Mouse (Mus musculus) forebrain, embryonic 11.5 days (tissue): ENCODE measurements at regions not wholly inside any gene's neighbourhood (a gene's known extent, or its start where the extent isn't known, plus 50 kb on each side); places are given as distances from the start of the nearest gene placed in this dataset.

Experiments used
- ATAC-seq: fragments of 200-750 bp; cut with Nextera tagmentation; replicated peaks from 2 replicates; pipeline ENCODE4 v1.8.0; 2017; ENCODE audit warnings: moderate TSS enrichment; ENCODE audit not compliant: low FRiP score
- DNase-seq: peaks from one replicate; pipeline ENCODE4 v3.0.0-alpha.2; 2017; ENCODE audit warnings: low spot score
- H3K27ac ChIP-seq: fragments of 300-500 bp; sonication (generic); 2 replicates; pipeline ENCODE4 v1.5.1; 2014; ENCODE audit warnings: low read depth, low read length
- H3K27me3 ChIP-seq: fragments of 300-500 bp; sonication (generic); 2 replicates; pipeline ENCODE4 v1.6.1; 2014; ENCODE audit warnings: mild to moderate bottlenecking, low read length, mixed read lengths; ENCODE audit not compliant: control insufficient read depth, insufficient read depth
- H3K36me3 ChIP-seq: fragments of 300-500 bp; sonication (generic); 2 replicates; pipeline ENCODE4 v1.6.1; 2014; ENCODE audit warnings: mild to moderate bottlenecking, low read length, moderate library complexity, mixed read lengths; ENCODE audit not compliant: control insufficient read depth, insufficient read depth
- H3K4me1 ChIP-seq: fragments of 300-500 bp; sonication (generic); replicated peaks from 2 replicates; pipeline ENCODE4 v1.6.1; 2014; ENCODE audit warnings: low read length, mixed read lengths; ENCODE audit not compliant: control insufficient read depth, insufficient read depth
- H3K4me2 ChIP-seq: fragments of 300-500 bp; sonication (generic); 2 replicates; pipeline ENCODE4 v1.6.1; 2014; ENCODE audit warnings: low read depth, mild to moderate bottlenecking, low read length, moderate library complexity, mixed read lengths; ENCODE audit not compliant: severe bottlenecking
- H3K4me3 ChIP-seq: fragments of 300-500 bp; sonication (generic); 2 replicates; pipeline ENCODE4 v1.5.1; 2014; ENCODE audit warnings: low read depth, low read length
- H3K9ac ChIP-seq: fragments of 300-500 bp; sonication (generic); 2 replicates; pipeline ENCODE4 v1.6.1; 2014; ENCODE audit warnings: low read length
- H3K9me3 ChIP-seq: fragments of 300-500 bp; sonication (generic); 2 replicates; pipeline ENCODE4 v1.6.1; 2016; ENCODE audit warnings: low read length, mixed read lengths; ENCODE audit not compliant: control insufficient read depth
- WGBS: fragments of 180-500 bp; shearing (Covaris S2); extraction: QIAGEN DNeasy Blood & Tissue Kit; methylation state at CpG from one replicate; pipeline ENCODE4 v1.1.7; 2014; 5-methylcytosine and 5-hydroxymethylcytosine counted together

DNA sequence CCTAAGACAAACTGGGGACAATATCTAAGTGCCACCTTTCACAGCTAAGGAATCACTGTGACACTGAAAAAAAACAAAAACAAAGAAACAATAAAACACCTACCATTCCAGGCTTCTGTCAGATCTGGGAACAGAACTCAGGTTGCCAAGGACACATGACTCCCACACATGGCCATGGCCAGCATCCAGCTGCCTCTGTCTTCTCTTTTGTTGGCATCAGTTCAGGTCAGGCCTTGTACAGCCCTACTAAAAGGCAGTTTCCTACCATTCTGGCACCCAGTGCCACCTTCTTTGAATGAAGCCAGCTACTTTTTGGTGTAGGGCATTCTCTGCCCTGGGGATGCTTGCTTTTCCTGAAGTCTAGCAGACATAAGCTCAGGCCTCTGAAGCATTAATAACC is 118.8 kb downstream of the Cd83 start:
- no peak for ATAC-seq
- no peak for DNase-seq
- H3K4me2 ChIP-seq: no peak overlapping the region
- no peaks in the 10 kb centered on the region for H3K9me3 ChIP-seq
- H3K4me1 ChIP-seq: 0 out of 2 replicates have a peak, but pooled peaks cover 4% of the 10 kb centered on the region
- H3K9ac ChIP-seq: no peak overlapping the region
- H3K36me3 ChIP-seq: no peaks in the 10 kb centered on the region
- H3K27ac ChIP-seq: no peak overlapping the region
- no peaks in the 10 kb centered on the region for H3K27me3 ChIP-seq
- H3K4me3 ChIP-seq: no peak overlapping the region

DNA sequence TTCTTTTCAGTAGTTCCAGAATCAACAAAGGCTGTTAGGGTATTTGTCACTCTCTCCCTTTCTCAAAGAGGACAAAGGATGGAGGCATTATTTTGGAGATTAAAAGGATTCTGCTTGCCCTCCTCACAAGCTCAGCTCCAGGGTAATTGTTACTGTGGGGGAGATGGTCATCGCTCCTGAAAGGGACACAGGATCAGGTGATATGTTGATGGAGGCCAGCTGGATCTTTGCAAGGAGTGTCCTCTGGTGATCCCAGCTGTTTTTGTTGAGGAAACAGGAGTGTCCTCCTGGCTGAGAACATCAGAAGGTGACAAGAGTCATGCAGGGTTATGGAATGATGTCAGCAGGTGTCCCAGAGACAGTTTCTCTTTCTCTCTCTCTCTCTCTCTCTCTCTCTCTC is 119.7 kb downstream of the Cd83 start:
- Histone ChIP-seq H3K27me3 (no peaks in the 10 kb centered on the region), H3K4me1 (peaks cover 4% of the 10 kb centered on the region; the same call in 1 of the 2 replicates), H3K27ac (no peak overlapping the region), H3K4me3 (no peak overlapping the region), H3K4me2 (no peak overlapping the region), H3K36me3 (no peaks in the 10 kb centered on the region), H3K9me3 (no peaks in the 10 kb centered on the region), H3K9ac (no peak overlapping the region)
- DNase-seq (no peak), ATAC-seq (no peak)
- 19% methylated on average over 1 of the region's 1 CpGs for WGBS

DNA sequence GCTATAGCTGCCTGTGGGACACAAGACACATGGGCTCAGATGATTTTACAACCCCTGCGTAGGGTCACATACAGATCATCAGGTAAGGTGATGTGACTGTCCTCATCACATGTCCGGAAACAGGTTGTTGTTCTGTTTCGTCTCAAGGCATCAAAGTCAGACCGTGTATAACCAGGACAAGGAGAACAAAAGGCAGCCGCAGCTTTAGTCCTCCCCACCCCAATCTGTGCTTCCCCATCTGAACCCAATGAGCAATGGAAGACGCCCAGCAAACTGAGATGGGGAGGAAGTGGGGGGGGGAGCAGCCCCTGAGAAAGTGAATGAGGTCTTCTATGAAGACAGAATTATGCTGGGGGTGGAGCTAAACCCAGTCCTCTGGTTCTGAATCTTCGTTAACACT is 121.7 kb downstream of the Cd83 start:
- no peaks in the 10 kb centered on the region for H3K9me3 ChIP-seq
- peaks cover 4% of the 10 kb centered on the region; the same call in 1 of the 2 replicates for H3K4me1 ChIP-seq
- no peak overlapping the region for H3K4me2 ChIP-seq
- no peaks in the 10 kb centered on the region for H3K36me3 ChIP-seq
- 78% methylated on average over 7 of the region's 7 CpGs for WGBS
- no peak overlapping the region for H3K4me3 ChIP-seq
- DNase-seq (no peak), ATAC-seq (no peak)
- H3K27me3 ChIP-seq: no peaks in the 10 kb centered on the region
- H3K27ac ChIP-seq: no peak overlapping the region
- no peak overlapping the region for H3K9ac ChIP-seq

DNA sequence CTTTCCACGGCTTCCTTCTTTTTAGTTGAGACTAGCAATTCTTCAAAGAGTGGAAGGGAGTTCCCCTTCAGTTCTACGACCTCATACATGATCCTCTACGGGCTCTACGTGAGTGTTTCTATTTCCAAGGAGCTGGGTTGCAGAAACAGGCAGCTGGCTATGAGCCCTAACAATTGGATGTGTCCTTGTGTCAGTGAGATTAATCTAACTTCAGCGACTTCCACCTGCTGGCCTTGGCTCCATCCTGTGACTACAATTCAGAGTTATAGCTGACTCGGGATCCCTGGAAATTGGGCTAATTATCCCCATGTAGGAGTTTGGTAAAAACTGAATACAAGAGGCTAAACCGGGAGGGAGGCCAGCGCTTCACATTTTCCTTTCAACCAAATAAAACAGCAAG is 122.8 kb downstream of the Cd83 start:
- ATAC-seq (no peak), DNase-seq (no peak)
- 76% methylated on average over 8 of the region's 8 CpGs for WGBS
- Histone ChIP-seq H3K27ac (no peak overlapping the region), H3K4me1 (peaks cover 4% of the 10 kb centered on the region; the same call in 1 of the 2 replicates), H3K36me3 (no peaks in the 10 kb centered on the region), H3K27me3 (no peaks in the 10 kb centered on the region), H3K4me3 (no peak overlapping the region), H3K4me2 (no peak overlapping the region), H3K9ac (no peak overlapping the region), H3K9me3 (no peaks in the 10 kb centered on the region)

DNA sequence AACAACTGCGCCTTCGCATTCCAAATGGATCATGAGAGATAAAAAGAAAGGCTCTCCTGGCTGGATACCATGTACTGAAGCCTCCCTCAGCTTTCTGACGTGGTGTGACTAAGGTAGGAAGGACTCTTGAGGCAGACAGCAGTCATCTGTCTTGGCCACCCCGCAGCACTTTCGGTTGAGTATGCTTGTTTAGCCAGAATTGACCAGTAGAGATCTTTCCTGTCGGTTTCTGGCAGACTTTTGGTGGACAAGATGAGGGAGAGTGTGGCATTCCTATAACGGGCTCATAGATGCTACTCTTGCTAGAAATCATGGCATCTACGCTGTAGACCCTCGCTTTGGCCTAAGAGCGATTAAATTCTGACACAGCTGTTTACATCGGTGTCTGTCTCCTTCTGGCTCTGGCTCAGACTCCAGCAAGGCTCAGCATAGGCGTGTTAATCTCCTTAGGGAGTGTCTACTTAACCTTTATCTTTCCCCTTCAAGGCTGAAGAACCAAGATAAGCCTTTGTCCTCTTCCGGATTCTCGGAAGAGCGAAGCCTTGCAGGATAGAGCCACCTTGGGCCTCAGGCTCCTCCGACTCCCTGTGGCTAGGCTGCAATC is 123.6 kb downstream of the Cd83 start:
- DNase-seq (no peak), ATAC-seq (no peak)
- Histone ChIP-seq H3K9ac (no peak overlapping the region), H3K27me3 (no peaks in the 10 kb centered on the region), H3K9me3 (no peaks in the 10 kb centered on the region), H3K27ac (no peak overlapping the region), H3K4me2 (no peak overlapping the region), H3K36me3 (no peaks in the 10 kb centered on the region), H3K4me3 (no peak overlapping the region), H3K4me1 (peaks cover 4% of the 10 kb centered on the region; the same call in 1 of the 2 replicates)
- WGBS: 54% methylated on average over 16 of the region's 16 CpGs

DNA sequence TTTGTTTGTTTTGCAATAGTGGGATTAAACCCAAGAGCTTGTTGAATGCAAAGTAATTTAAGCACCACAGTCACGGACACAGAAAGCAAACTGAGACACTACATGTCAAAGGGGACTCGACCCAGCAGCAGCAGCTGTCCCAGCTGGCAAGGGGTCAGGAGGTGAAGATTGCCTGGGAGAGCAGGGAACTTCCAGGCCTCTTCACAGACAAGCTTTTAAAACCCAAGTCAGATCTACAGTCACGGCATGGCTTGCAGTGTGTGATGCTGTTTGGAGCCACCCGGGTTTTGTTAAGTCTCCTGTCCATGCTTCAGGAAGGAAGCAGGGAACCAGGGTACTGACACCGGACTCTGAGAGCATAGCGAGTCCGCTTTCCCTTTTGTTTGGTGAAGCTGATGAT is 125.4 kb downstream of the Cd83 start:
- Histone ChIP-seq H3K36me3 (no peaks in the 10 kb centered on the region), H3K9ac (no peak overlapping the region; the same call in 1 of the 2 replicates), H3K9me3 (no peaks in the 10 kb centered on the region), H3K4me2 (no peak overlapping the region), H3K4me1 (peaks cover 4% of the 10 kb centered on the region; the same call in 1 of the 2 replicates), H3K4me3 (no peak overlapping the region), H3K27me3 (no peaks in the 10 kb centered on the region), H3K27ac (no peak overlapping the region)
- WGBS: 46% methylated on average over 7 of the region's 7 CpGs
- DNase-seq: no peak
- ATAC-seq: no peak

DNA sequence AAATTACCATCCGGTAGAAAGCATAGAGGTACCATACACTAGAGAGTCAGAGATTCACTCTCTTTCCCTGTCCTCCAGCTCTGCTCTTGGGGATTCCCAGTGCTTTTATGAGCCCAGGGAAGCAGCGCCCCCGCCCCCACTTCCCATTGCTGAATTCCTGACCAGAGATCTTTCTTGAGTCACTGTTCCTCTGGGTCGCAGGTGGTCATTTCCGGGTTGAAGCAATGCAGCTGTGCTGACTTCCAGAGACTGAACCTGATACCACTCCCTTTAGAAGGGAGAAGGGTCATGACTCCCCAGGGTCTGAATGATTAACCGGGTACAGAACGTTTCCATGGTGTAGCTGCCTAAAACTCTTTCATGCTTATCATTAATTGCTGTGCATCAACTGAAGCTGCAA is 128.9 kb downstream of the Cd83 start:
- 53% methylated on average over 7 of the region's 7 CpGs for WGBS
- no peaks in the 10 kb centered on the region for H3K36me3 ChIP-seq
- no peak overlapping the region for H3K9ac ChIP-seq
- H3K4me3 ChIP-seq: no peak overlapping the region
- no peak overlapping the region for H3K27ac ChIP-seq
- H3K9me3 ChIP-seq: no peaks in the 10 kb centered on the region
- H3K4me1 ChIP-seq: no peaks in the 10 kb centered on the region; the same call in 1 of the 2 replicates
- no peaks in the 10 kb centered on the region for H3K27me3 ChIP-seq
- DNase-seq (no peak), ATAC-seq (no peak)
- H3K4me2 ChIP-seq: no peak overlapping the region

DNA sequence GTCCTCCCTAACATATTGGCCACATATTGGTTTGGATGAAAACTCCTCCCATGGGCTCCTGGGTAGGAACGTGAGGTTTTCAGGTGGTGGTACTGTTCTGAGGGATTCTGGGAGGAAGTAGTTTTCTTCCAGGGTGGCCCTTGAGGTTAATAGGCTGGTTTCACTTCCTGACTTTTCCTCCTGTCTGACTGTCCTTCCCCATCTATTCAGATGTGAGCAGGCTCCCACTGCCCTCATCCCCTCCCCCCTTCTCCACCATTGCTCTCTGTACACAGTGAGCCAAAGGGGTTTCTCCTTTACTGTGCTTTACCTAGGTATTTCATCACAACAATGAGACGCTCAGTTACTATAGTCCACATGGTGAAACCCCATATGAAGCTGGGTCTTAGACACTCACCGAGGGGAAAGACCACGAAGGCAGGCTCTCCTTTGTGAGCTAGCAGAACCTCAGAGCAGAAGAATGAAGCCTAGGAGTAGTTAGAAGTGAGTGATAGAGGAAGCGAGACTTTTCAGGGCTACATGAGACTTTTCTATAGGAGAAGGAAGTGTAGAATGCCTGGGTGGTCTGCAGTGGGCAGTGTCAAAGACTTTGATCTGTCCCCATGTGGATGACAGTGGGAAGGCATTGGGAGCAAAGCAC is 135.3 kb downstream of the Cd83 start:
- Histone ChIP-seq H3K27me3 (no peaks in the 10 kb centered on the region), H3K4me3 (no peak overlapping the region), H3K36me3 (no peaks in the 10 kb centered on the region), H3K9me3 (no peaks in the 10 kb centered on the region), H3K4me1 (no peaks in the 10 kb centered on the region), H3K27ac (no peak overlapping the region), H3K9ac (no peak overlapping the region), H3K4me2 (no peak overlapping the region)
- DNase-seq (no peak), ATAC-seq (no peak)
- 82% methylated on average over 5 of the region's 5 CpGs for WGBS
